21 mouse cellular contexts compared by ENCODE assay signal in genomic region chr19:38082931-38083525, GRCm38 (mm10). TPM values are rescaled to one million over a fixed set of nuclear protein-coding genes. Genes with fewer than 3 reads are reported as not detected.
"Had no signal": no experiment of that assay in that cellular context is flagged by ENCODE, and none has a peak within 500 bp of the region (broad histone marks: within the 10 kb centered on the region; RNA-seq: fewer than 3 reads in every experiment).

No protein-coding gene starts in this region.

- H3K36me3 ChIP-seq: limb, embryonic 13.5 days; midbrain, embryonic 10.5 days; neural tube, embryonic 15.5 days had no signal

- DNase-seq: kidney, adult 8-10 months; kidney, postnatal 25 days; left cerebral cortex, postnatal 4 days; lung, adult 18-20 months; lung, postnatal 10 days; lung, postnatal 4 days; midbrain, embryonic 14.5 days; spleen, adult 18-20 months; thymus, adult 2 months; thymus, postnatal 25 days had no signal

- ATAC-seq: inflammation-experienced regulatory T-cells, adult 6 months had no signal

- H3K4me3 ChIP-seq: limb, embryonic 13.5 days; midbrain, embryonic 10.5 days; myocyte; neural tube, embryonic 15.5 days had no signal

- H3K4me1 ChIP-seq: limb, embryonic 13.5 days; midbrain, embryonic 10.5 days had no signal

- H3K9ac ChIP-seq: limb, embryonic 13.5 days; liver, embryonic 14.5 days; neural tube, embryonic 15.5 days had no signal

- H3K27ac ChIP-seq: limb, embryonic 13.5 days; liver, embryonic 14.5 days; midbrain, embryonic 10.5 days; neural tube, embryonic 15.5 days had no signal

- H3K27me3 ChIP-seq: limb, embryonic 13.5 days; neural tube, embryonic 15.5 days had no signal

- H3K9me3 ChIP-seq: limb, embryonic 13.5 days; midbrain, embryonic 10.5 days; neural tube, embryonic 15.5 days had no signal

- H3K4me2 ChIP-seq: limb, embryonic 13.5 days; neural tube, embryonic 15.5 days had no signal

RNA-seq across cellular contexts. Expression of gene Ffar4, which starts 13.8 kb away (rescaled TPM):
- total RNA-seq: layer of hippocampus, adult 18-20 months; layer of hippocampus, postnatal 10 days had no signal
- polyA plus RNA-seq: limb, embryonic 13.5 days; midbrain, embryonic 10.5 days; myocyte; neural tube, embryonic 11.5 days had no signal

RNA-seq across cellular contexts. Expression of gene Rbp4, which starts 42.1 kb away (rescaled TPM):
- total RNA-seq: megakaryocyte, adult 5-6 weeks had no signal
- polyA plus RNA-seq: inflammation-experienced regulatory T-cells, adult 6 months had no signal

RNA-seq across cellular contexts. Expression of gene Pde6c, which starts 49.6 kb away (rescaled TPM):
- total RNA-seq: megakaryocyte, adult 5-6 weeks had no signal
- polyA plus RNA-seq: inflammation-experienced regulatory T-cells, adult 6 months; limb, embryonic 13.5 days; midbrain, embryonic 10.5 days; myocyte; neural tube, embryonic 11.5 days; neural tube, embryonic 15.5 days; thymus, adult 2 months; urinary bladder, adult 2 months had no signal
